Mouse (Mus musculus) lung, adult 2 months (tissue): ENCODE results near the gene Trim26.

Source experiments
- CTCF ChIP-seq: fragments of 200-500 bp; IDR thresholded peaks from 2 replicates; pipeline ENCODE4 v1.5.1; 2011; ENCODE audit warnings: mild to moderate bottlenecking, low read length, control low read depth; ENCODE audit not compliant: insufficient read depth
- POLR2A ChIP-seq: fragments of 200-500 bp; IDR thresholded peaks from 2 replicates; pipeline ENCODE4 v1.6.1; 2011; ENCODE audit warnings: low read depth, mild to moderate bottlenecking, control low read depth, low read length, borderline replicate concordance; ENCODE audit errors: extremely low read depth

GRCm38 (mm10) chr17:36830470-36830869 lies 6.5 kb upstream of the Trim26 start:
- TF ChIP-seq CTCF (no peak), POLR2A (no peak)
